Mouse (Mus musculus) olfactory bulb, adult 2 months (tissue): ENCODE data around the gene Hyou1.

Experiments used
- CTCF ChIP-seq: fragments of 200-500 bp; IDR thresholded peaks from 2 replicates; pipeline ENCODE4 v1.5.1; 2012; ENCODE audit warnings: low read depth, mild to moderate bottlenecking, low read length, moderate library complexity; ENCODE audit not compliant: insufficient read depth
- POLR2A ChIP-seq: fragments of 200-500 bp; IDR thresholded peaks from 2 replicates; pipeline ENCODE4 v1.6.1; 2012; ENCODE audit warnings: mild to moderate bottlenecking, low read depth, low read length, moderate library complexity; ENCODE audit not compliant: insufficient read depth

DNA sequence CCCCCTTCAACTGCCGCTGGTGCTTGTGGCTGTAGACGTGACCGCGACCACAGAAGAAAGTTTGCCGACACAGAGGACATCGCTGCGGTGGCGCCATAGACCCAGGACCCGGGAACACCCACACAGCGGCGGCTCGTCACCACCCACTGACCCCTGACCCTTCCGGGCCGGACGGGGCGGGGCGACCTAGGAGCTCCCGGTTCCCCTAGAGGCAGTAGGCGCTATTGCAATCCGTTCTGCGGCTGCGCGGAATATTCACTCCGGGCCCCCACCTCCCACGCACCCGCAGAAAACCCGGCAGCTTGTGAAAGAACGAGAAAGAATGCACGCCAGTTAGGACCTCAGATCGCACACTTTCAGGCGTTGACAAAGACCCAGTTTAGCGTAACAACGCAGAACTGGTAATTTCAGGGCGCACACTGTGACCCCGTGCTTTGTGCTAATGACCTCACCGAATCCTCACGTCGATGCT, 38.6 kb downstream of the Hyou1 start:
- peak; percentile 85 for TF ChIP-seq CTCF
- peak; percentile 73; the same call in 1 of the 2 replicates for TF ChIP-seq POLR2A
